Mouse (Mus musculus): ENCODE results near the gene Tmem38b. TPM values are rescaled to one million over a fixed set of nuclear protein-coding genes. Genes with fewer than 3 reads are reported as not detected.

Gene Tmem38b
- polyA plus RNA-seq, 1 experiment from 2014 or later: 8.6 TPM

GRCm38 (mm10) chr4:53826641-53827248, 900 bp downstream of the Tmem38b start:
- H3K27ac ChIP-seq (ENCODE audit: low read length): peak overlapping the region; percentile 69

DNA sequence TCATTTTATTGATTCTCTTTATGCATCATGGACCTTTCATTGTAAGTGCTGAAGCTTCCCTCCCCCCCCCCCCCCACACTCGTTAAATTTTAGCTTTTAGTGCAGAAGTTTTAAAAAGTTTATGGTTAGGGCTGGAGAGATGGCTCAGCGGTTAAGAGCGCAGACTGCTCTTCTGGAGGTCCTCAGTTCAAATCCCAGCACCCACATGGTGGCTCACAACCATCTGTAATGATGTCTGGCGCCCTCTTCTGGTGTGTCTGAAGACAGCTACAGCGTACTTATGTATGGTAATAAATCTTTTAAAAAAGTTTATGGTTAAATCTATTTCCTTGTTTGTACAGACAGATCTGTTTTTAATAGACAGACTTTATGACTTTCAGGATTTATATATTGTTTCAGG, 2.0 kb downstream of the Tmem38b start:
- Histone ChIP-seq H3K4me3 (ENCODE audit: low read length) (no peak overlapping the region), H3K9ac (ENCODE audit: low read length) (no peak overlapping the region), H3K4me2 (ENCODE audit: low read depth, low read length) (no peak overlapping the region), H3K9me3 (replicated peaks; ENCODE audit: control insufficient read depth, low read length) (no peaks in the 10 kb centered on the region), H3K36me3 (ENCODE audit: control insufficient read depth, insufficient read depth) (no peaks in the 10 kb centered on the region), H3K4me1 (ENCODE audit: control insufficient read depth, insufficient read depth, low read length) (0 out of 2 replicates have a peak, but pooled peaks cover 6% of the 10 kb centered on the region), H3K27ac (ENCODE audit: low read length) (no peak overlapping the region), H3K27me3 (ENCODE audit: control insufficient read depth, insufficient read depth, low read length) (no peaks in the 10 kb centered on the region)
- 85% methylated on average over 5 of the region's 5 CpGs for WGBS
- ATAC-seq (replicated peaks; ENCODE audit: extremely low read depth, insufficient read depth, low FRiP score): no peak

More at GRCm38 (mm10) chr4:53826641-53827248, 900 bp downstream of the Tmem38b start:
- Histone ChIP-seq H3K4me2 (ENCODE audit: low read depth, low read length) (peak overlapping the region; percentile 90), H3K36me3 (ENCODE audit: control insufficient read depth, insufficient read depth) (no peaks in the 10 kb centered on the region), H3K9me3 (replicated peaks; ENCODE audit: control insufficient read depth, low read length) (no peaks in the 10 kb centered on the region), H3K4me3 (ENCODE audit: low read length) (peak overlapping the region; percentile 100), H3K27me3 (ENCODE audit: control insufficient read depth, insufficient read depth, low read length) (no peaks in the 10 kb centered on the region), H3K4me1 (ENCODE audit: control insufficient read depth, insufficient read depth, low read length) (0 out of 2 replicates have a peak, but pooled peaks cover 3% of the 10 kb centered on the region), H3K9ac (ENCODE audit: low read length) (peak overlapping the region; percentile 91)
- 5% methylated on average over 11 of the region's 11 CpGs for WGBS
- no peak for ATAC-seq (replicated peaks; ENCODE audit: extremely low read depth, insufficient read depth, low FRiP score)

DNA sequence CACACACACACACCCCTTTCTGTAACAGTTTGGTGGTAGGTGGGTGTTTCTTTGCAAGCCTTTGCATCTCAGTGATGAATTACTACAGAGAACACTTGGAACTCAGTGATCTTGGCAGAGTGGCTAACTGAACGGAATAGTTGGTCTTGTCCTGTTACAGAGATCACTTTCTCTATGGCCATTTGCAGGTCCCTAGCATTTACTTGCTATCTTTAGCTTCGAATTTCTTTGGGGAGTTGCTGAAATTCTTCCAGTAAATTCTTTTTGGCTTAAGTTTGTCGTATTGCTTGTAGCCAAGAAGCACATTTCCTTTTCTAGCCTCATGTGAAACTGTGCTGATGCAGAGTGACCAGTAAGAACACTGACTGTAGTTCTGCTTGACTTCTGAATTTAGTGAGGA, 3.1 kb downstream of the Tmem38b start:
- no peak for ATAC-seq (replicated peaks; ENCODE audit: extremely low read depth, insufficient read depth, low FRiP score)
- no peak overlapping the region for H3K9ac ChIP-seq (ENCODE audit: low read length)
- no peak overlapping the region for H3K27ac ChIP-seq (ENCODE audit: low read length)
- no peaks in the 10 kb centered on the region for H3K9me3 ChIP-seq (replicated peaks; ENCODE audit: control insufficient read depth, low read length)
- no peak overlapping the region for H3K4me2 ChIP-seq (ENCODE audit: low read depth, low read length)
- no peak overlapping the region for H3K4me3 ChIP-seq (ENCODE audit: low read length)
- 47% methylated on average over 3 of the region's 3 CpGs for WGBS
- no peaks in the 10 kb centered on the region for H3K27me3 ChIP-seq (ENCODE audit: control insufficient read depth, insufficient read depth, low read length)
- 0 out of 2 replicates have a peak, but pooled peaks cover 6% of the 10 kb centered on the region for H3K4me1 ChIP-seq (ENCODE audit: control insufficient read depth, insufficient read depth, low read length)
- no peaks in the 10 kb centered on the region for H3K36me3 ChIP-seq (ENCODE audit: control insufficient read depth, insufficient read depth)

- Histone ChIP-seq H3K27ac (ENCODE audit: low read length) (no peak overlapping the region), H3K36me3 (ENCODE audit: control insufficient read depth, insufficient read depth) (no peaks in the 10 kb centered on the region), H3K4me3 (ENCODE audit: low read length) (no peak overlapping the region), H3K9me3 (replicated peaks; ENCODE audit: control insufficient read depth, low read length) (no peaks in the 10 kb centered on the region), H3K4me1 (ENCODE audit: control insufficient read depth, insufficient read depth, low read length) (0 out of 2 replicates have a peak, but pooled peaks cover 6% of the 10 kb centered on the region), H3K4me2 (ENCODE audit: low read depth, low read length) (no peak overlapping the region), H3K9ac (ENCODE audit: low read length) (no peak overlapping the region), H3K27me3 (ENCODE audit: control insufficient read depth, insufficient read depth, low read length) (no peaks in the 10 kb centered on the region)
- WGBS: 90% methylated on average over 4 of the region's 4 CpGs
- ATAC-seq (replicated peaks; ENCODE audit: extremely low read depth, insufficient read depth, low FRiP score): no peak
Measured at GRCm38 (mm10) chr4:53830016-53830415, 4.2 kb downstream of the Tmem38b start.

DNA sequence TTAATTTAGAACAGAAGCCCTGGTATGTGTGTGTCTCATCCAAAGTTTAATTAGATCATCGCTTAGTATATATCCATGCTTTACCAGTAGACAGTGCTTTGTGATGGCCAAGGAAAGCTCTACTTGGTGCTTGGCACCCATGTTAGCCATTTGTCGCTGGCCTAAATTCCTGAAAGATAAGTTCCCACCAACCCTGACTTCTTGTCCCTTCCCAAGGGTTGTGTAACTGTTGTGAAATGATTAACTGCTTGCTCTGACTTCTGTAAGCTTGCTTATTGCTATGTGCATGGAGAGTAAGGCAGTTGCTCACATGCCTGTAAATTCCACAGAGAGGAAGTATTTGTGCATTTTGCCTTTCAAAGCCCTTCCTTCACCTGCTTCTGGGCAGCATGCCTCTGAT, 4.7 kb downstream of the Tmem38b start:
- Histone ChIP-seq H3K9me3 (replicated peaks; ENCODE audit: control insufficient read depth, low read length) (no peaks in the 10 kb centered on the region), H3K4me1 (ENCODE audit: control insufficient read depth, insufficient read depth, low read length) (0 out of 2 replicates have a peak, but pooled peaks cover 3% of the 10 kb centered on the region), H3K27ac (ENCODE audit: low read length) (no peak overlapping the region), H3K4me2 (ENCODE audit: low read depth, low read length) (no peak overlapping the region), H3K27me3 (ENCODE audit: control insufficient read depth, insufficient read depth, low read length) (no peaks in the 10 kb centered on the region), H3K9ac (ENCODE audit: low read length) (no peak overlapping the region), H3K36me3 (ENCODE audit: control insufficient read depth, insufficient read depth) (no peaks in the 10 kb centered on the region), H3K4me3 (ENCODE audit: low read length) (no peak overlapping the region)
- ATAC-seq (replicated peaks; ENCODE audit: extremely low read depth, insufficient read depth, low FRiP score): no peak
- 76% methylated on average over 2 of the region's 2 CpGs for WGBS

- H3K9me3 ChIP-seq (replicated peaks; ENCODE audit: control insufficient read depth, low read length): no peaks in the 10 kb centered on the region
- no peak overlapping the region for H3K27ac ChIP-seq (ENCODE audit: low read length)
- 27% methylated on average over 3 of the region's 3 CpGs for WGBS
- H3K27me3 ChIP-seq (ENCODE audit: control insufficient read depth, insufficient read depth, low read length): no peaks in the 10 kb centered on the region
- peak; percentile 69 for ATAC-seq (replicated peaks; ENCODE audit: extremely low read depth, insufficient read depth, low FRiP score)
- H3K4me2 ChIP-seq (ENCODE audit: low read depth, low read length): no peak overlapping the region
- peaks cover 12% of the 10 kb centered on the region for H3K4me1 ChIP-seq (ENCODE audit: control insufficient read depth, insufficient read depth, low read length)
- H3K9ac ChIP-seq (ENCODE audit: low read length): no peak overlapping the region
- no peak overlapping the region for H3K4me3 ChIP-seq (ENCODE audit: low read length)
- H3K36me3 ChIP-seq (ENCODE audit: control insufficient read depth, insufficient read depth): no peaks in the 10 kb centered on the region
Measured at GRCm38 (mm10) chr4:53832321-53832720, 6.5 kb downstream of the Tmem38b start.

- no peaks in the 10 kb centered on the region for H3K9me3 ChIP-seq (replicated peaks; ENCODE audit: control insufficient read depth, low read length)
- no peak overlapping the region for H3K4me3 ChIP-seq (ENCODE audit: low read length)
- ATAC-seq (replicated peaks; ENCODE audit: extremely low read depth, insufficient read depth, low FRiP score): 0 out of 2 replicates have a peak, but pooled peaks have one; percentile 55
- peaks cover 15% of the 10 kb centered on the region for H3K4me1 ChIP-seq (ENCODE audit: control insufficient read depth, insufficient read depth, low read length)
- WGBS: 15% methylated on average over 5 of the region's 5 CpGs
- no peak overlapping the region for H3K27ac ChIP-seq (ENCODE audit: low read length)
- no peak overlapping the region for H3K9ac ChIP-seq (ENCODE audit: low read length)
- H3K27me3 ChIP-seq (ENCODE audit: control insufficient read depth, insufficient read depth, low read length): no peaks in the 10 kb centered on the region
- no peaks in the 10 kb centered on the region for H3K36me3 ChIP-seq (ENCODE audit: control insufficient read depth, insufficient read depth)
- H3K4me2 ChIP-seq (ENCODE audit: low read depth, low read length): peak overlapping the region; percentile 23; the same call in 1 of the 2 replicates
Measured at GRCm38 (mm10) chr4:53836978-53837377, 11.1 kb downstream of the Tmem38b start.

DNA sequence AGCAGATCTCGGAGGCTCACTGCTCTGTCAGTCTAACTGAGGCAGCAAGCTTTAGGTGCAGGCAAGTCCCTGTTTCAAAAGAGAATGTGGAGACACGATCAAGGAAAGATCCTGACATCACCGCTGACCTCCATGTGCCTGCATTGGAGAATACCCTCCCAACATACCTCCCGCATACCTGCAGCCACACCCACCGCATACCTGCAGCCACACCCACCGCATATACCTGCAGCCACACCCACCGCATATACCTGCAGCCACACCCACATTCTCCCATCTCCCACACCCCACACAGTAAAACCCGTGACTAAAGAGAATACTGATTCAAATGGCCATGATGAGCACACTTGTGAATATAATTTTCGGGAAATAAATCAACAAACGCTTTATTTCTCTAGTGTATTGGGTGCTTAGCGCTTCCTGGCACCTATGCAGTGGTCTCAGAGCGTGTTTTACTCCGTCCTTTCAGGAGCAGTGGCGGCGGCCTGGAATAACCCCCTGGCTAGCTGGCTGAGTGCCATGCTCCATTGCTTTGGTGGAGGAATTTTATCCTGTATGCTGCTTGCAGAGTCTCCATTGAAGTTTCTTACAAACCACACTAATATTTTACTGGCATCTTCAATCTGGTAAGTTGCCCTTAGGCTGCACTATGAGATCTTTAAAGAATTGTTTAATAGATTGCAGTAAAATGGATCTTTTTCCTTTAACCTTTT, 14.5 kb downstream of the Tmem38b start:
- no peak overlapping the region for H3K9ac ChIP-seq (ENCODE audit: low read length)
- H3K27me3 ChIP-seq (ENCODE audit: control insufficient read depth, insufficient read depth, low read length): no peaks in the 10 kb centered on the region
- H3K4me3 ChIP-seq (ENCODE audit: low read length): no peak overlapping the region
- 66% methylated on average over 15 of the region's 15 CpGs for WGBS
- H3K4me2 ChIP-seq (ENCODE audit: low read depth, low read length): no peak overlapping the region
- ATAC-seq (replicated peaks; ENCODE audit: extremely low read depth, insufficient read depth, low FRiP score): no peak
- no peaks in the 10 kb centered on the region for H3K36me3 ChIP-seq (ENCODE audit: control insufficient read depth, insufficient read depth)
- peaks cover 14% of the 10 kb centered on the region for H3K4me1 ChIP-seq (ENCODE audit: control insufficient read depth, insufficient read depth, low read length)
- no peak overlapping the region for H3K27ac ChIP-seq (ENCODE audit: low read length)
- no peaks in the 10 kb centered on the region for H3K9me3 ChIP-seq (replicated peaks; ENCODE audit: control insufficient read depth, low read length)

DNA sequence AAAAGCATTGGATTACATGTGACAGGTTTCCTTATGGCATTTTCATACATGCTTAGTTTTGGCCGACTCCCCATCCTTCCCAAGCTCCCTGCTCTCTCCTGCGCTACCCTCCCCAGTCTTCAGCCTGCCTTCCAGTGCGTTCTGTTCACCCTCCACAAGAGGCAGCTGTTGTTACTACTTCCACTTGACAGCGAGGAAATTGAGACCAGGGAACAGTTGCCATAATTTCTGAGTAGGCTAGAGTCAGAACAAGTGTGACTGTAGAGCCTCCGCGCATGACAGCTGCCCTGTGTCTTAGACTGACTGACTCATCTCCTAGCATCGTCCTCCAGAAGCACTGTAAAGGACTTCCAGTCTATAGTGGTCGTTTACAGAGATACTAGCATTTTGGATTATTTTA, 17.7 kb downstream of the Tmem38b start:
- Histone ChIP-seq H3K9me3 (replicated peaks; ENCODE audit: control insufficient read depth, low read length) (no peaks in the 10 kb centered on the region), H3K36me3 (ENCODE audit: control insufficient read depth, insufficient read depth) (no peaks in the 10 kb centered on the region), H3K27me3 (ENCODE audit: control insufficient read depth, insufficient read depth, low read length) (no peaks in the 10 kb centered on the region), H3K27ac (ENCODE audit: low read length) (no peak overlapping the region), H3K4me1 (ENCODE audit: control insufficient read depth, insufficient read depth, low read length) (0 out of 2 replicates have a peak, but pooled peaks cover 2% of the 10 kb centered on the region), H3K9ac (ENCODE audit: low read length) (no peak overlapping the region), H3K4me3 (ENCODE audit: low read length) (no peak overlapping the region), H3K4me2 (ENCODE audit: low read depth, low read length) (no peak overlapping the region)
- 56% methylated on average over 8 of the region's 8 CpGs for WGBS
- ATAC-seq (replicated peaks; ENCODE audit: extremely low read depth, insufficient read depth, low FRiP score): no peak
